Mouse (Mus musculus): ENCODE results near the gene Shroom3.

Shroom3 gene

DNA sequence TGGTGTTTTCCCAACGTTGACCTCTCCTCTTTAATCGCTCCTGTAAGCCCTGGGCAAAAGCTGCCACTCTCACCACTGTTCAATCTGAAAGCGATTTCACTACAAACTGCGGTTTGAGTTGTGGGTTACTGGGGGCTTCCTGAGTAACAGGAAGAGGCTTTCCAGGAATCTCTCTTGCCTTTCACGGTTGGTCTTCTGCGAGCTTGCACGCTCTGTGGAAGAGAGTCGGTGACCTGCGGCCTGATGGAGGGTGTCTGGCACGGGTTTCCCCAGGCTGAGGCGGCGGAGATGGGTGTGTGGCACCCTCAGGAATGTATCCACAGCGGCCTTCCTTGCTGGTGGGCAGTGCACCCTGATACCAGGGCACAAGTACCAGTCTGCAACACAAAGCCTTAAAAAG, 281.5 kb downstream of the Shroom3 start:
- no peak for DNase-seq (ENCODE audit: low read depth, low spot score)

GRCm38 (mm10) chr5:92967143-92967542, 283.9 kb downstream of the Shroom3 start:
- DNase-seq (ENCODE audit: low read depth, low spot score): no peak

DNA sequence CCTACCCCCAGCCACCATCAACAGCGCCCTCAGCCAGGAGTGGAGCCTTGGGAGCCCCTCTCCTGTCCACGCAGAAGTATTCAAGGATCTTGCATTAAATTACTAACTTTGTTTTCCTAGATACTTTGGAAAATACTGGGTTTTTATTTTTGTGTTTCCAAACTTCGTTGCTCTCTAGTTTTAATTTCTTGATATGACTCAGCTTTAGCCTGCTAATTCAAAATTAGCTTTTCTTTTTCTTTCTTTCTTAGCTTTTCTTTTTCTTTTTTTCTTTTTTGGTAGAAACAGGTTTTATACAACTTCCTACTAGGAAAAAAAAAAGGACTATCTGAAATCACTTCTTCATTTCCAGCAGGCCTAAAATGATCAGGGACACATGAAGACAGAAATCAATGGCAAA, 284.7 kb downstream of the Shroom3 start:
- no peak for DNase-seq (ENCODE audit: low read depth, low spot score)

- DNase-seq (ENCODE audit: low read depth, low spot score): no peak
Observed at GRCm38 (mm10) chr5:92969443-92969842, 286.2 kb downstream of the Shroom3 start.

DNA sequence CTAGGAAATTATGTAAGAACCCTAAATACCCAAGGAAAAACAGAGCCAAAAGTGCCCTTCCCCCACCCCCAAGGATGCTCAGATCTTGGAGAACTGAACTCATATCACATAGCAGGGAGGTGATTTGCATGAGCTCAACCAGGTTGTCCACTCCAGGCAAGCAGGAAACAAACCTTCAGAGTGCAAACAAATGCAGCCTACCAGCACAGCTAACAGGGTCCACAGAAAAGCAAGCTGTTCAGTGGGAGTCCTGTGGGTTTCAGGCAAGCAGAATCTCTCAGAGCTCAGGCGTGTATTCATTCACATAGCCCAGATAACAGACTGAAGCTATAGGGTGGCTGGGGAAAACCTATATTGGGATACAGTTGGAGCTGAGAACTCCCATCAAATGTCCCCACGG, 286.7 kb downstream of the Shroom3 start:
- no peak for DNase-seq (ENCODE audit: low read depth, low spot score)

DNA sequence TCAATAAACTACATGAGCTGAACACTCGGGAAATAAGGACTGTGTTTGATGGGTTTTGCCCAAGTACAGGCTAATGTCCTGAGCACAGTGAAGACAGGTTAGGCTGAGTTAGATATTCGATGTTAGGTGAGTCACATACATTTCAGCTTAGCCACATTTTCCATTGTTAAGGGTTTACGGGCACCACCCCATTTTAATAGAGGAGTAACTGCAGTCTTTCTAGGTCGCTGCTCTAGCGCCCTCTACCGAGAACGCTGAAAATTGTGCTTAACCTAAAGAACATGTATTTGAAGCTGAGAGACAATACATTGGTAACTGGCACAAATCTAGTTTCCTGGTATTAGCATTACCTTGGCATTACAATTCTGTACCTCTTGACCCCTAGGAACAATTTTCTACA, 287.2 kb downstream of the Shroom3 start:
- DNase-seq (ENCODE audit: low read depth, low spot score): no peak

- DNase-seq (ENCODE audit: low read depth, low spot score): no peak
Observed at GRCm38 (mm10) chr5:92980393-92980792, 297.2 kb downstream of the Shroom3 start.

GRCm38 (mm10) chr5:92980862-92981261, 297.6 kb downstream of the Shroom3 start:
- DNase-seq (ENCODE audit: low read depth, low spot score): no peak

DNA sequence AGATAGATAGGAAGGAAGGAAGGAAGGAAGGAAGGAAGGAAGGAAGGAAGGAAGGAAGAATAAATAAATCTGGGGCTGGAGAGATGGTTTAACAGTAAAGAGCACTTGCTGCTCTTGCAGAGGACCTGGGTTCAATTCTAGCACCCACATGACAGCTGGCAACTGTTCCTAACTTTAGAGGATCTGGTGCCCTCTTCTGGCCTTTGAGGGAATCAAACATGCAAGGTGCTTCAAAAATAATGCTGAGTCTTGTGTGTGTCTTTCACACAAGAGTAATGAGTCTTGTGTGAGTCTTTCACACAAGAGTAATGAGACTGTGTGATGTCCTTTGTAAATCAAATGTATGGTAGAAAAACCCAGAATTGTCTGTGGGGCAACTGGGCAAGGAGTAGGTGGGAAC, 299.4 kb downstream of the Shroom3 start:
- no peak for DNase-seq (ENCODE audit: low read depth, low spot score)

GRCm38 (mm10) chr5:92983942-92984341, 300.7 kb downstream of the Shroom3 start:
- DNase-seq (ENCODE audit: low read depth, low spot score): no peak

DNA sequence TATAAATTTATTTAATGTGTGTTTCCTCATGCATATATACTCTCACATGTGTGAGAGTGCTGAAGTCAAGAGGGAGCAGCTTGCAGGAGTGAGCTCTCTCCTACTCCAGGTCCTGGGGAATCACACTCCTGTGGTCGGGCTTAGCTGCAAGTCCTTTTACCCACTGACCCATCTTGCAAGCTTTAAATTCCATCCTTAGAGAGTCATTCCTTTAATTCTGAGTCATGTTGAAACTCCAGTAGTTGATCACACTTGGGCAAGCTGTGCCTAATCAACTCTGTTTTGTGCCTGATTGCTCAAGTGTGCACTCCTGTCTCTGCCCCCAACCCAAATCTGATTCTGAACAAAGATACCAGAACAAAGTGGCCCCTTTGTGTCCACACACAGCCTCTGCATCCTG, 301.5 kb downstream of the Shroom3 start:
- DNase-seq (ENCODE audit: low read depth, low spot score): no peak

DNA sequence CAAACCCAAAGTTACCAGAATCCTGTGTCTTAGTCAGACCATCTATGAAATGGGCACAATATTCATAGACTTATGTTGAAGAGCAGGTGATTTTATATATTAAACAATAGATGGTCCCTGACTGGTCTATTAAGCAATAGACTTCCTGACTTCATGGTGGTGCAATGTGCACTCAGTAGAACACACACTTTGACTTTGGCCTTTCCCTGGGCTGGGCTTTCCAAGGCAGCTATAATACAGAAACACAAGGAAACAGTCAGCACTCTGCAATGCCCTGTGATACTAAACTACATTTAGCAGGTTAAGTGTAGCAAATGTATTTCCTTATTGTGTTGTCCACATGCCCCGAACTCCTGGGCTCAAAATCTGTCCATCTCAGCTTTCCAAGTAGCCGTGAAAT, 302.2 kb downstream of the Shroom3 start:
- DNase-seq (ENCODE audit: low read depth, low spot score): no peak

- no peak for DNase-seq (ENCODE audit: low read depth, low spot score)
Observed at GRCm38 (mm10) chr5:92986651-92987610, 303.7 kb downstream of the Shroom3 start.

GRCm38 (mm10) chr5:92987891-92988768, 304.9 kb downstream of the Shroom3 start:
- no peak for DNase-seq (ENCODE audit: low read depth, low spot score)

DNA sequence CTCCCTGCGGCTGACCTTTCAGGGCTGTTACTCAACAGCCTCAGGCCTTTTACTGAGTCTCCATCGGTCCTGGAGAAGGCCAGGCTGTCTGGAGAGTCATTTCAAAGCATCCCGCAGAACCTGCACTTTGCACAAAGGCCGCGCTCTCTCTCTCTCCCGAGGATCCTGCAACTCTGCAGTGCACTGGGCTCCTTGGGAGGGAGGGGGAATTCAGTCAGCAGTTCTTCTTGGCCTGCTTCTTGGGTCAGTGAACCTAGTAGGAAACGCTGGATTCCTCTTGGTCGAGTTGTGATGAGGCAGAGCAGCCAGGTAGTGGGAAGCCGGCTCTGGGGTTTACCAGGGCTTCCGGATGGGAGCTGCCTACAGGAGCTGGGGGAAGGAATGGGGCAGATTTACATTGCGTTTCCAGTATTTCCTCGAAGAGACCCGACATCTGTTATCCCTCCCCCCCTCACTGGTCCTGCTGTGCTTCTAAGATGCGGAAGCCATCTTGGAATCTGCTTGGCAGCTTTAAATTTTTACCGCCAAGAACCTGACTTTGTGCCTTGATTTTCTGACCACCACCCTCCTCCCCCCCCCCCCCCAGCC, 305.6 kb downstream of the Shroom3 start:
- no peak for DNase-seq (ENCODE audit: low read depth, low spot score)

- DNase-seq (ENCODE audit: low read depth, low spot score): no peak
Observed at GRCm38 (mm10) chr5:92992106-92992505, 308.9 kb downstream of the Shroom3 start.

DNA sequence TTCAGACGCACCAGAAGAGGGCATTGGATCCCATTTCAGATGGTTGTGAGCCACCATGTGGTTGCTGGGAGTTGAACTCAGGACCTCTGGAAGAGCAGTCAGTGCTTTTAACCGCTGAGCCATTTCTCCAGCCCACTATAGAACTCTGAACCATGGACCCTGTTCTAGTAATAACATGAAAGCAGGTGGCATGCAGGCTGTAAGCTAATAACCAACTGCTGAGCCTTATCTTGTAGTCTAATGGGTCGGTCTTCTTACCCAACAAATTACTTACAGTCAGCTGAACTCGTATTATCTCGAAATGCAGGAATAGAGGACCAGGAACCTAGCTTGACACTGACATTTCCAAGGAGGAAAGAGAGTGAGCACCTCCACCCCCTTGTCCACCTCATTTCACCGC, 311.1 kb downstream of the Shroom3 start:
- DNase-seq (ENCODE audit: low read depth, low spot score): no peak

- no peak for DNase-seq (ENCODE audit: low read depth, low spot score)
Observed at GRCm38 (mm10) chr5:92994861-92995260, 311.6 kb downstream of the Shroom3 start.

DNA sequence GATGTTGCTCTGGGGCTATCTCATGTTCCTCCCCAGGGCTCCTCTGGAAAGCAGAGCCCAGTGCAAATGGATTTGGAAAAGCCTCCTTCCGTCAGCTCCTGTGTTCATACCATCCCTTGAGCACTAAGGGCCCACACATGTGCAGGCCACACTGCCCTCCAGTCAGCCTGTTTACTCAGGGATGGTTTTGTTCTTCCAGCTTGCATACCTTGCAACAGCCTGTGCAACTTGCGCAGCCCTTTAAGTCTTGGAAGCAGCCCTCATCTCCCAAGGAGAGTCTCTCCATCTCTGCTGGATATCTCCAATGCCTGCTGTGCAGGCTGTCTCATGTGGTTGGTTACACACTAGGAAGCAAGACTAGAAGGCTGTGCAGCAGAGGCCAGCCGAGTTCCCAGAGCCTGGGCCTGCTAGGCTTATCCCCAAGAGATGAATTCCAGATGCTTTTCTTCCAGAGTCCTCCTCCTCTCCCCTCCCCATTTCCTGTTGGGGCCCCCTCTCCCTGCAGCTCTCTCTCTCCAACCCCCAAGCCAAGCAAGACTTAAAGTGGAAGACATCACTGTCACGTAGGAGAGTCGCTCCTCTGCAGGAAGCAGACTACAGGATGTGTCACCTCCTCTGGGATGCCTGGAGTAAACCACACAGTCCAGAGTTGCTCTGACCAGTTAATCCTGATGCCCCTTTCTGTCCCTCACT, 314.3 kb downstream of the Shroom3 start:
- DNase-seq (ENCODE audit: low read depth, low spot score): no peak

- DNase-seq (ENCODE audit: low read depth, low spot score): no peak
Observed at GRCm38 (mm10) chr5:92998494-92999016, 315.3 kb downstream of the Shroom3 start.

- DNase-seq (ENCODE audit: low read depth, low spot score): no peak
Observed at GRCm38 (mm10) chr5:93000060-93000459, 316.8 kb downstream of the Shroom3 start.

Measured in brain, embryonic 18.5 days (tissue).